Mouse (Mus musculus): ENCODE measurements at regions not wholly inside any gene's neighbourhood (a gene's known extent, or its start where the extent isn't known, plus 50 kb on each side); places are given as distances from the start of the nearest gene placed in this dataset.

- no peak for DNase-seq (ENCODE audit: low spot score in 2 of 2)
Measured at GRCm38 (mm10) chr14:111877524-111877923, 202.6 kb downstream of the Slitrk5 start.

DNA sequence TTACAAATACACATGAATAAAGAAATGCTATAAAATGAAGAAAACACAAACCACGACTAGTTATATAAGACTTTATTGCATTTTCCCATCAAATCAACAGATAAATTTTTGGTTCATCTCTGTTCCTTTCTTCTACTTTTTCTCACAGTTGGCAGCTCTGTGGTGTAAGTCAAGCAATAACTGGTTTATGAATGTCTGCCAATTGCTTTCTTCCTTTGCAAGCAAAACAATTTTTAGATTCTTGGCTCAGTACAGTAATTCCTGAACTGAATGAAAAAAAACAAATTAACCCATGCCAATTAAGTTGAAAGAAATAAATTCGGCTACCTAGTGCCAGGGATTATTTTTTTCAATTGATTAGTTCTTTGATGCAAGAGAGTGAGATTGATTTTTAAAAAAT, 203.1 kb downstream of the Slitrk5 start:
- DNase-seq (ENCODE audit: low spot score in 2 of 2): peak in 1 of 2 experiments; percentile 35

GRCm38 (mm10) chr14:111883952-111884351, 209.1 kb downstream of the Slitrk5 start:
- no peak for DNase-seq (ENCODE audit: low spot score in 2 of 2)

DNA sequence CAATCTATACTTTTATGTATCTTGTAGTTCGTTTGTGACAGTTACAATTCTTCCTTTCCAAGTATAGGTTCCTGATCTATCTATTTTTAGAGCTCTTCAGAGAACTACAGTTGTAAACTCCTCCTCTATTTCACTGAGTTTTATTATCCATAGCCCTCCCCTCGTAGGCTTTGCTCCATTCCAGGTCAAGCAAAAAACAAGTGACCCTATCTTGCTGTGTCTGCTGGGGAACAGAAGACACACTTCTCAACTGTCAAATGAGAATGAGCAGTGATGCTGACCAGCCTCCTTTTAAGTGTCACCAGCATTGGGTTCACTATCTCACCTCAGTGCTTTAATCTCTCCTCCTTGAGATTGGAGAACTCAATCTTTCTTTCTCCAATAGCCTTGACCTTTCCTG, 212.8 kb downstream of the Slitrk5 start:
- no peak for DNase-seq (ENCODE audit: low spot score in 2 of 2)

- DNase-seq (ENCODE audit: low spot score in 2 of 2): no peak
Measured at GRCm38 (mm10) chr14:111888781-111889180, 213.9 kb downstream of the Slitrk5 start.

Measured in layer of hippocampus, postnatal 14 days (tissue).